Mouse (Mus musculus) liver, embryonic 14 days (tissue): ENCODE data around the gene Bex3. TPM values are rescaled to one million over a fixed set of nuclear protein-coding genes. Genes with fewer than 3 reads are reported as not detected.

ENCODE experiments used
- polyA plus RNA-seq: library from polyadenylated mRNA; depleted of rRNA; stranded (reverse); fragments of >200 nt; gene quantifications from 2 replicates; pipeline ENCODE4 v1.2.3, GENCODE M21; 2012; rRNA removed

The Bex3 gene
- polyA plus RNA-seq, result 235 and 241 TPM in 2 replicates

GRCm38 (mm10) chrX:136269743-136270392, at the start of gene Bex3:
TSS of gene Bex3 (plus strand) at chrX:136270253.

GRCm38 (mm10) chrX:136244574-136245229, 25.4 kb upstream of the Bex3 start, which contains the start of gene Tceal9:
TSS of gene Tceal9 (plus strand) at chrX:136245079.

Other genes with a start within 250 kb of the Bex3 start
- 2.6 and 3.1 TPM in 2 replicates for gene Arxes1, start 236.9 kb upstream of the Bex3 start, polyA plus RNA-seq
- 102 and 103 TPM in 2 replicates for gene Bex2, start 202.0 kb upstream of the Bex3 start, polyA plus RNA-seq
- 0.46 and 0.54 TPM in 2 replicates for gene Nxf3, start 185.0 kb upstream of the Bex3 start, polyA plus RNA-seq
- gene Bex4, start 131.3 kb upstream of the Bex3 start, polyA plus RNA-seq, result 156 and 169 TPM in 2 replicates
- 106 and 123 TPM in 2 replicates for gene Tceal8, start 97.9 kb upstream of the Bex3 start, polyA plus RNA-seq
- gene Tceal5, start 66.4 kb upstream of the Bex3 start, polyA plus RNA-seq, result 16.5 and 19.9 TPM in 2 replicates
- 0.20 and 3.1 TPM in 2 replicates for gene Tceal7, start 55.5 kb upstream of the Bex3 start, polyA plus RNA-seq
- gene Bex1, start 54.7 kb upstream of the Bex3 start, polyA plus RNA-seq, result 184 and 188 TPM in 2 replicates
- gene Tceal9, start 25.2 kb upstream of the Bex3 start, polyA plus RNA-seq, result 145 and 156 TPM in 2 replicates
- not detected in 2 replicates for gene Kir3dl1, start 247.7 kb downstream of the Bex3 start, polyA plus RNA-seq